Mouse (Mus musculus) hindbrain, embryonic 16.5 days (tissue): ENCODE measurements around the gene Pkn3. TPM values are rescaled to one million over a fixed set of nuclear protein-coding genes. Genes with fewer than 3 reads are reported as not detected.

Source experiments
- ATAC-seq: fragments of 200-750 bp; cut with Nextera tagmentation; 2 replicates; pipeline ENCODE4 v1.8.0; 2017; ENCODE audit warnings: moderate TSS enrichment, moderate library complexity
- H3K27ac ChIP-seq: fragments of 300-500 bp; sonication (generic); 2 replicates; pipeline ENCODE4 v1.5.1; 2014; ENCODE audit warnings: low read depth, mild to moderate bottlenecking, control low read depth, low read length, moderate library complexity
- H3K27me3 ChIP-seq: fragments of 300-500 bp; sonication (generic); replicated peaks from 2 replicates; pipeline ENCODE4 v1.6.1; 2014; ENCODE audit warnings: low read length; ENCODE audit not compliant: control insufficient read depth, insufficient read depth
- H3K36me3 ChIP-seq: fragments of 300-500 bp; sonication (generic); 2 replicates; pipeline ENCODE4 v1.6.1; 2014; ENCODE audit warnings: mild to moderate bottlenecking, low read length, moderate library complexity, mixed read lengths; ENCODE audit not compliant: control insufficient read depth, insufficient read depth
- H3K4me1 ChIP-seq: fragments of 300-500 bp; sonication (generic); 2 replicates; pipeline ENCODE4 v1.6.1; 2014; ENCODE audit warnings: low read depth, low read length; ENCODE audit not compliant: control insufficient read depth, insufficient read depth
- H3K4me2 ChIP-seq: fragments of 300-500 bp; sonication (generic); 2 replicates; pipeline ENCODE4 v1.6.1; 2014; ENCODE audit warnings: mild to moderate bottlenecking, low read length, control low read depth, moderate library complexity
- H3K4me3 ChIP-seq: fragments of 300-500 bp; sonication (generic); 2 replicates; pipeline ENCODE4 v1.5.1; 2014; ENCODE audit warnings: mild to moderate bottlenecking, low read length, control low read depth, moderate library complexity
- H3K9ac ChIP-seq: fragments of 300-500 bp; sonication (generic); 2 replicates; pipeline ENCODE4 v1.6.1; 2014; ENCODE audit warnings: low read depth, mild to moderate bottlenecking, control low read depth, low read length, moderate library complexity
- H3K9me3 ChIP-seq: fragments of 300-500 bp; sonication (generic); 2 replicates; pipeline ENCODE4 v1.6.1; 2014; ENCODE audit warnings: mild to moderate bottlenecking, low read length, moderate library complexity; ENCODE audit not compliant: control insufficient read depth
- WGBS: fragments of 180-500 bp; shearing (Covaris S2); extraction: QIAGEN DNeasy Blood & Tissue Kit; methylation state at CpG from one replicate; pipeline ENCODE4 v1.1.7; 2014; 5-methylcytosine and 5-hydroxymethylcytosine counted together
- polyA plus RNA-seq: library from polyadenylated mRNA; unstranded; fragments of >200 nt; fragmentation: Nextera tagmentation; extraction: Ambion mirVana; gene quantifications from 2 replicates; pipeline ENCODE4 v1.2.1, GENCODE M21; 2015

The Pkn3 gene
- polyA plus RNA-seq, 1 experiment from 2014 or later, result 1.6 TPM

- H3K36me3 ChIP-seq, result peaks cover 55% of the 10 kb centered on the region
- H3K9ac ChIP-seq, result no peak overlapping the region
- no peaks in the 10 kb centered on the region for H3K4me1 ChIP-seq
- ATAC-seq, result no peak
- H3K4me2 ChIP-seq, result no peak overlapping the region
- H3K27me3 ChIP-seq, result no peaks in the 10 kb centered on the region
- no peak overlapping the region for H3K4me3 ChIP-seq
- H3K27ac ChIP-seq, result no peak overlapping the region
- WGBS, result 94% methylated on average over 5 of the region's 5 CpGs
- no peaks in the 10 kb centered on the region for H3K9me3 ChIP-seq
Observed at GRCm38 (mm10) chr2:30107646-30108045, 30.2 kb downstream of the Pkn3 start.

DNA sequence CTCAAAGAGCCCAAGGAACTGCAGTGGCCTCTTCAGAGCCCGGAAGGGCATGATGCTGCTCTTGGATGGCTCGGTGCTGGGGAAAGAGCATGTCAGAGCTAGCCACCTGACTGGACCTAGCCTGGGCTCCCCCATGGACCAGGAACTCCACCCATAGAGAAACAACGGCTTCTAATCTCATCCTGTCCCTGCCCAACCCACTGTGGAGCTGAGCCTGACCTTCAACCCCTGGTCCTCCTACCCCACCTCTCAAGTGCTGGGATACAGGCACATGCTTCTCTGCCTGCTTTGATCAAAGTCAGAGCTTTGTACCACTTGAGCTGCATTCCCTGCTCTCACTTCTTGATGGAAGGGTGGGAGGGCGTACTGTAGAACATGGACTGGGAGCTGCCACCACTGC lies 30.8 kb downstream of the Pkn3 start:
- no peak for ATAC-seq
- H3K27me3 ChIP-seq, result no peaks in the 10 kb centered on the region
- no peak overlapping the region for H3K9ac ChIP-seq
- no peak overlapping the region for H3K4me2 ChIP-seq
- H3K27ac ChIP-seq, result no peak overlapping the region
- WGBS, result 97% methylated on average over 4 of the region's 4 CpGs
- H3K4me1 ChIP-seq, result no peaks in the 10 kb centered on the region
- H3K36me3 ChIP-seq, result peaks cover 55% of the 10 kb centered on the region
- no peak overlapping the region for H3K4me3 ChIP-seq
- no peaks in the 10 kb centered on the region for H3K9me3 ChIP-seq

DNA sequence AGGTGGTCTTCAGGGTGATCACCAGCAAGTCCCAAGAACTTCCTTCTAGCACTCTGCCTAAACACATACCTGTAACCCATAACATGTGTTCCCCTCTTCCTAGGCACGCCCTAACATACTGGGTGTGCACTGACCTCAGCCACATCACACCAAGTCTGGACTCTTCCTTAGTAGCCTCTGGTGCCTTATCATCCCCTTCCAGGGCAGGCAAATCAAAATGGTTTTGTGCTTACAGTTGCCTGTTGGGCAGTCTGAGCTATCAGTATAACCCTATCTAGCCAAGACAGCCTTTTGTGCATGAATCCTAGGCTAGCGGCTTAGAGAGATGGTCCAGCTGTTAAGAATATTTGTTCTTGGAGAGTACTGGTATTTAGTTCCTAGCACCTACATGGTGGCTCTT lies 34.0 kb downstream of the Pkn3 start:
- Histone ChIP-seq H3K4me3 (no peak overlapping the region), H3K36me3 (peaks cover 41% of the 10 kb centered on the region), H3K4me1 (no peaks in the 10 kb centered on the region), H3K9ac (no peak overlapping the region), H3K9me3 (no peaks in the 10 kb centered on the region), H3K4me2 (no peak overlapping the region), H3K27ac (no peak overlapping the region), H3K27me3 (no peaks in the 10 kb centered on the region)
- WGBS, result 96% methylated on average over 2 of the region's 2 CpGs
- no peak for ATAC-seq

DNA sequence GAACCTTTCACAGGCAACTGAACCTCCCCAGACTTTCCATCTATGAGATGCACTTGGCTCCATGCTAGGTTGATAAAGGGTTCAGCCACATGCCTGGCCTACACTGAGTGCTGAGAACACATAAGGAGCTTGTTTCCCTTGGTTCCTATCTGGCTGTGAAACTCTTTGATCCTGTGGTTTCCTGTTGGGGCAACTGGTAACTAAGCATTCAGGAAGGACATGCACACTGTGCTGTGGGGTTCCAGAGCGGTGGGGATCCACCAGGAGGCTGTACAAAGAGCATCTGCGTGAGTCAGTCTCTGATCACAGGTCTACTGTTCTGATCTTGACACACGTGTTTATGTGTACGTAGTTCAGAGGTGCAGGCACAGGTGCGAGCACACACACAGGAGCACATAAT lies 35.1 kb downstream of the Pkn3 start:
- H3K9ac ChIP-seq, result no peak overlapping the region
- H3K36me3 ChIP-seq, result peaks cover 32% of the 10 kb centered on the region
- H3K4me1 ChIP-seq, result no peaks in the 10 kb centered on the region
- H3K27me3 ChIP-seq, result no peaks in the 10 kb centered on the region
- no peak overlapping the region for H3K27ac ChIP-seq
- no peak for ATAC-seq
- WGBS, result 92% methylated on average over 5 of the region's 5 CpGs
- no peak overlapping the region for H3K4me2 ChIP-seq
- H3K9me3 ChIP-seq, result no peaks in the 10 kb centered on the region
- no peak overlapping the region for H3K4me3 ChIP-seq

DNA sequence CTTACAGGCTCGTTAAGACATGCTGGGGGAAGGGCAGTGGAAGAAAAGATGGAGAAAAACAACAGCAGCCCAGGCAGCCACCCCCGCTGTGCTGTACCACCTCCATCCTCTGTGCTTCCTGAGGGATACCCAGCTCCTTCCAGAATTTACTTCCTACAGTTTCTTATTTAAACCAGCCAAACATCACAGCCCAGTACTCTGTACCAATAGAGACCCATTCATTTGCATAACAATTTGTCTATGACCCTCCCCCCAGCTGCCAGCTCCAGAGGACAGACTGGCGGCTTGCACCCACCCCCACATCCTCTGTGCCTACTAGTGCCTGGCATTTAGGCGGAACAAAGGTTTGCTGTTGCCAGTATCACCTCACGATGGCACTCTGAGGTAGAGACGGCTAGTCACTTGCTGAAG lies 42.2 kb downstream of the Pkn3 start:
- H3K4me3 ChIP-seq, result no peak overlapping the region
- no peak for ATAC-seq
- H3K4me1 ChIP-seq, result peaks cover 25% of the 10 kb centered on the region
- no peak overlapping the region; the same call in 1 of the 2 replicates for H3K4me2 ChIP-seq
- H3K9me3 ChIP-seq, result no peaks in the 10 kb centered on the region
- H3K36me3 ChIP-seq, result no peaks in the 10 kb centered on the region
- H3K27me3 ChIP-seq, result no peaks in the 10 kb centered on the region
- 6% methylated on average over 6 of the region's 6 CpGs for WGBS
- no peak overlapping the region; the same call in 1 of the 2 replicates for H3K27ac ChIP-seq
- H3K9ac ChIP-seq, result no peak overlapping the region

DNA sequence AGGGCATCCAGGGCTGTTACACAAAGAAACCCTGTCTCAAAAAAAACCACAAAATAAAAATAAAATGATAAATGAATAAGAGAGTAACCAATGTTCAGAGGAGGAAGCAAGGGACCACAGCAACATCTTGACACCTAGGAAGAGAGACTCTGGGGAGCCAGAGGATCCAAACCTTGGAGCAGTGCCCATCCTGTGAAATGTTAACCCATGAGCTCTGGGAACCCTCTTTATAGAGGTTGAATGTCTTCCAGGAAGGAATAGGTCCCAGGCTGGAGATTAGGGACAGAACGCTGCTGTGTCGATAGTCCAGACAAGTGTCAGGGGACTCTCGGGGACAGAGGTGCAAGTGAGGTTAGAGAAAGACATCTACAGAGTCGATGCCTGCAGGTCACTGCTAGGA lies 42.8 kb downstream of the Pkn3 start:
- H3K27ac ChIP-seq, result no peak overlapping the region
- H3K4me1 ChIP-seq, result peaks cover 30% of the 10 kb centered on the region
- H3K4me3 ChIP-seq, result no peak overlapping the region
- ATAC-seq, result no peak
- WGBS, result 72% methylated on average over 4 of the region's 4 CpGs
- no peaks in the 10 kb centered on the region for H3K9me3 ChIP-seq
- no peak overlapping the region for H3K9ac ChIP-seq
- no peaks in the 10 kb centered on the region for H3K27me3 ChIP-seq
- H3K4me2 ChIP-seq, result no peak overlapping the region
- no peaks in the 10 kb centered on the region for H3K36me3 ChIP-seq

DNA sequence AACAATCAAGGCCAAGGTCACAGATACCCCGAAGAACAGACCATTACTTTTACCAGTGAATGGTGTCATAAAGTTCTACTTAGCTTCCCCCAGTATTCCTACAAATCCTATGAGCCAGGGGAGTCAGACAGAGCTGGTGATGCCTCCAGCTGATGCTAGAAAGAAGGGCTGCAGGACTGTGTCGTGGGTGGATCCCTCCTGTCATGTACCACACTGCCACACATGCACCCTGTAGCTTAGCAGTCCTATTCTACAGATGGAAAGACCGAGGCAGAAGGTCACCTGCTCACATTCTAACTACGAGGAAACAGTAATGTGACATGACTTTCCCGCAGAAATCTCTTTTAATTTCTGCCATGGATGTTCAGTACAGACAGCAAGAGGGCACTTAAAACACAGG lies 45.3 kb downstream of the Pkn3 start:
- H3K4me2 ChIP-seq, result no peak overlapping the region; the same call in 1 of the 2 replicates
- no peak for ATAC-seq
- H3K36me3 ChIP-seq, result no peaks in the 10 kb centered on the region
- whole genome bisulfite sequencing, result 89% methylated on average over 5 of the region's 5 CpGs
- H3K27ac ChIP-seq, result no peak overlapping the region
- H3K4me3 ChIP-seq, result no peak overlapping the region
- no peaks in the 10 kb centered on the region for H3K27me3 ChIP-seq
- no peaks in the 10 kb centered on the region for H3K9me3 ChIP-seq
- peaks cover 32% of the 10 kb centered on the region for H3K4me1 ChIP-seq
- no peak overlapping the region for H3K9ac ChIP-seq

GRCm38 (mm10) chr2:30123729-30124471 lies 46.4 kb downstream of the Pkn3 start:
- 2% methylated on average over 33 of the region's 44 CpGs for WGBS
- peak; percentile 74 for ATAC-seq
- Histone ChIP-seq H3K9ac (peak overlapping the region; percentile 78), H3K4me3 (peak overlapping the region; percentile 70), H3K27me3 (no peaks in the 10 kb centered on the region), H3K36me3 (no peaks in the 10 kb centered on the region), H3K4me1 (peaks cover 32% of the 10 kb centered on the region), H3K9me3 (no peaks in the 10 kb centered on the region), H3K4me2 (peak overlapping the region; percentile 94), H3K27ac (peak overlapping the region; percentile 92)

GRCm38 (mm10) chr2:30124472-30125274 lies 47.2 kb downstream of the Pkn3 start, which contains the start of gene Zer1:
Gene Zer1 (minus strand): TSS chr2:30124585.
- Histone ChIP-seq H3K27me3 (no peaks in the 10 kb centered on the region), H3K36me3 (no peaks in the 10 kb centered on the region), H3K4me3 (peak within 1 kb of the TSS; percentile 70), H3K4me1 (peaks cover 24% of the 10 kb centered on the region), H3K9ac (peak within 1 kb of the TSS; percentile 78), H3K9me3 (no peaks in the 10 kb centered on the region), H3K27ac (peak within 1 kb of the TSS; percentile 92), H3K4me2 (peak within 1 kb of the TSS; percentile 94)
- ATAC-seq, result peak; percentile 98
- WGBS, result 9% methylated on average over 29 of the region's 31 CpGs
